Mouse (Mus musculus): ENCODE results near the gene Slc25a44.
"Not testable (repeated sequence)": the region's sequence is repeated elsewhere in the genome, so short reads cannot be mapped to it uniquely, and the experiment has no call there.

- TF ChIP-seq MAX (IDR thresholded peaks at IDR 0.05); MYOG (IDR thresholded peaks at IDR 0.05; ENCODE audit: control insufficient read depth, extremely low read depth, insufficient read length); CTCF (IDR thresholded peaks at IDR 0.05; ENCODE audit: control insufficient read depth, insufficient read depth, insufficient read length); CEBPB (IDR thresholded peaks at IDR 0.05; ENCODE audit: low read depth); USF1 (IDR thresholded peaks at IDR 0.05; ENCODE audit: low read depth); MYOD1 (IDR thresholded peaks at IDR 0.05; ENCODE audit: control insufficient read depth, insufficient read length, low read depth); FOSL1 (IDR thresholded peaks at IDR 0.05; ENCODE audit: insufficient read depth, low read length, poor library complexity, severe bottlenecking): not testable (repeated sequence)
Observed at GRCm38 (mm10) chr3:88378599-88378998, 46.3 kb downstream of the Slc25a44 start, which contains the start of gene Bglap2.

Data from C2C12 (cell line).